Mouse (Mus musculus): ENCODE measurements around the gene Osbpl3. TPM values are rescaled to one million over a fixed set of nuclear protein-coding genes. Genes with fewer than 3 reads are reported as not detected.

Osbpl3 gene
- polyA plus RNA-seq, 1 experiment from 2014 or later: 16.7 TPM

GRCm38 (mm10) chr6:50486035-50486902 is 30.3 kb upstream of the Osbpl3 start:
- Histone ChIP-seq H3K9me3 (ENCODE audit: control insufficient read depth, low read depth, low read length) (no peaks in the 10 kb centered on the region), H3K9ac (replicated peaks; ENCODE audit: low read depth, low read length) (no peak overlapping the region), H3K4me1 (ENCODE audit: control insufficient read depth, insufficient read depth, low read length) (no peaks in the 10 kb centered on the region), H3K4me3 (ENCODE audit: low read depth, low read length) (no peak overlapping the region), H3K27ac (ENCODE audit: low read length) (no peak overlapping the region), H3K4me2 (replicated peaks; ENCODE audit: low read depth, low read length) (no peak overlapping the region), H3K27me3 (ENCODE audit: control insufficient read depth, insufficient read depth, low read length) (no peaks in the 10 kb centered on the region), H3K36me3 (ENCODE audit: control insufficient read depth, insufficient read depth, low read length) (no peaks in the 10 kb centered on the region)
- 75% methylated on average over 11 of the region's 11 CpGs for WGBS
- no peak for ATAC-seq (ENCODE audit: insufficient number of reproducible peaks, insufficient read depth, low FRiP score, low read depth)

- 80% methylated on average over 3 of the region's 3 CpGs for WGBS
- ATAC-seq (ENCODE audit: insufficient number of reproducible peaks, insufficient read depth, low FRiP score, low read depth): no peak
- no peaks in the 10 kb centered on the region for H3K27me3 ChIP-seq (ENCODE audit: control insufficient read depth, insufficient read depth, low read length)
Measured at GRCm38 (mm10) chr6:50483426-50483825, 27.4 kb upstream of the Osbpl3 start.

GRCm38 (mm10) chr6:50481460-50481859 is 25.5 kb upstream of the Osbpl3 start:
- H3K9ac ChIP-seq (replicated peaks; ENCODE audit: low read depth, low read length): no peak overlapping the region
- no peaks in the 10 kb centered on the region for H3K4me1 ChIP-seq (ENCODE audit: control insufficient read depth, insufficient read depth, low read length)
- no peak for ATAC-seq (ENCODE audit: insufficient number of reproducible peaks, insufficient read depth, low FRiP score, low read depth)
- no peak overlapping the region for H3K4me2 ChIP-seq (replicated peaks; ENCODE audit: low read depth, low read length)
- H3K9me3 ChIP-seq (ENCODE audit: control insufficient read depth, low read depth, low read length): no peaks in the 10 kb centered on the region
- H3K27me3 ChIP-seq (ENCODE audit: control insufficient read depth, insufficient read depth, low read length): no peaks in the 10 kb centered on the region
- no peak overlapping the region for H3K4me3 ChIP-seq (ENCODE audit: low read depth, low read length)
- no peak overlapping the region for H3K27ac ChIP-seq (ENCODE audit: low read length)
- no peaks in the 10 kb centered on the region for H3K36me3 ChIP-seq (ENCODE audit: control insufficient read depth, insufficient read depth, low read length)
- WGBS: 82% methylated on average over 5 of the region's 5 CpGs

More at GRCm38 (mm10) chr6:50483426-50483825, 27.4 kb upstream of the Osbpl3 start:
- Histone ChIP-seq H3K27ac (ENCODE audit: low read length) (no peak overlapping the region), H3K4me2 (replicated peaks; ENCODE audit: low read depth, low read length) (no peak overlapping the region), H3K9me3 (ENCODE audit: control insufficient read depth, low read depth, low read length) (no peaks in the 10 kb centered on the region), H3K4me1 (ENCODE audit: control insufficient read depth, insufficient read depth, low read length) (no peaks in the 10 kb centered on the region), H3K36me3 (ENCODE audit: control insufficient read depth, insufficient read depth, low read length) (no peaks in the 10 kb centered on the region), H3K9ac (replicated peaks; ENCODE audit: low read depth, low read length) (no peak overlapping the region), H3K4me3 (ENCODE audit: low read depth, low read length) (no peak overlapping the region)

- Histone ChIP-seq H3K27ac (ENCODE audit: low read length) (no peak overlapping the region), H3K4me3 (ENCODE audit: low read depth, low read length) (no peak overlapping the region), H3K27me3 (ENCODE audit: control insufficient read depth, insufficient read depth, low read length) (no peaks in the 10 kb centered on the region), H3K9me3 (ENCODE audit: control insufficient read depth, low read depth, low read length) (no peaks in the 10 kb centered on the region), H3K36me3 (ENCODE audit: control insufficient read depth, insufficient read depth, low read length) (no peaks in the 10 kb centered on the region), H3K4me2 (replicated peaks; ENCODE audit: low read depth, low read length) (no peak overlapping the region), H3K9ac (replicated peaks; ENCODE audit: low read depth, low read length) (no peak overlapping the region), H3K4me1 (ENCODE audit: control insufficient read depth, insufficient read depth, low read length) (no peaks in the 10 kb centered on the region)
- WGBS: 74% methylated on average over 3 of the region's 3 CpGs
- no peak for ATAC-seq (ENCODE audit: insufficient number of reproducible peaks, insufficient read depth, low FRiP score, low read depth)
Measured at GRCm38 (mm10) chr6:50466451-50466850, 10.4 kb upstream of the Osbpl3 start.

GRCm38 (mm10) chr6:50464690-50465485 is 8.9 kb upstream of the Osbpl3 start:
- H3K9me3 ChIP-seq (ENCODE audit: control insufficient read depth, low read depth, low read length): no peaks in the 10 kb centered on the region
- no peaks in the 10 kb centered on the region for H3K4me1 ChIP-seq (ENCODE audit: control insufficient read depth, insufficient read depth, low read length)
- H3K27ac ChIP-seq (ENCODE audit: low read length): no peak overlapping the region
- no peak overlapping the region for H3K9ac ChIP-seq (replicated peaks; ENCODE audit: low read depth, low read length)
- WGBS: 79% methylated on average over 9 of the region's 9 CpGs
- H3K36me3 ChIP-seq (ENCODE audit: control insufficient read depth, insufficient read depth, low read length): no peaks in the 10 kb centered on the region
- H3K4me2 ChIP-seq (replicated peaks; ENCODE audit: low read depth, low read length): no peak overlapping the region
- ATAC-seq (ENCODE audit: insufficient number of reproducible peaks, insufficient read depth, low FRiP score, low read depth): no peak
- no peaks in the 10 kb centered on the region for H3K27me3 ChIP-seq (ENCODE audit: control insufficient read depth, insufficient read depth, low read length)
- no peak overlapping the region for H3K4me3 ChIP-seq (ENCODE audit: low read depth, low read length)

GRCm38 (mm10) chr6:50462026-50462425 is 6.0 kb upstream of the Osbpl3 start:
- no peak for ATAC-seq (ENCODE audit: insufficient number of reproducible peaks, insufficient read depth, low FRiP score, low read depth)
- no peaks in the 10 kb centered on the region for H3K36me3 ChIP-seq (ENCODE audit: control insufficient read depth, insufficient read depth, low read length)
- H3K27me3 ChIP-seq (ENCODE audit: control insufficient read depth, insufficient read depth, low read length): no peaks in the 10 kb centered on the region
- H3K9me3 ChIP-seq (ENCODE audit: control insufficient read depth, low read depth, low read length): no peaks in the 10 kb centered on the region
- no peak overlapping the region for H3K27ac ChIP-seq (ENCODE audit: low read length)
- no peak overlapping the region for H3K4me2 ChIP-seq (replicated peaks; ENCODE audit: low read depth, low read length)
- no peak overlapping the region for H3K4me3 ChIP-seq (ENCODE audit: low read depth, low read length)
- no peaks in the 10 kb centered on the region for H3K4me1 ChIP-seq (ENCODE audit: control insufficient read depth, insufficient read depth, low read length)
- WGBS: 54% methylated on average over 4 of the region's 4 CpGs
- H3K9ac ChIP-seq (replicated peaks; ENCODE audit: low read depth, low read length): no peak overlapping the region

GRCm38 (mm10) chr6:50461585-50461984 is 5.6 kb upstream of the Osbpl3 start:
- ATAC-seq (ENCODE audit: insufficient number of reproducible peaks, insufficient read depth, low FRiP score, low read depth): no peak
- H3K27me3 ChIP-seq (ENCODE audit: control insufficient read depth, insufficient read depth, low read length): no peaks in the 10 kb centered on the region
- no peaks in the 10 kb centered on the region for H3K9me3 ChIP-seq (ENCODE audit: control insufficient read depth, low read depth, low read length)
- H3K9ac ChIP-seq (replicated peaks; ENCODE audit: low read depth, low read length): no peak overlapping the region
- no peak overlapping the region for H3K4me3 ChIP-seq (ENCODE audit: low read depth, low read length)
- WGBS: 65% methylated on average over 3 of the region's 3 CpGs
- H3K36me3 ChIP-seq (ENCODE audit: control insufficient read depth, insufficient read depth, low read length): no peaks in the 10 kb centered on the region
- H3K4me2 ChIP-seq (replicated peaks; ENCODE audit: low read depth, low read length): no peak overlapping the region
- no peak overlapping the region for H3K27ac ChIP-seq (ENCODE audit: low read length)
- H3K4me1 ChIP-seq (ENCODE audit: control insufficient read depth, insufficient read depth, low read length): peaks cover under 1% of the 10 kb centered on the region; the same call in 1 of the 2 replicates

GRCm38 (mm10) chr6:50460646-50461045 is 4.6 kb upstream of the Osbpl3 start:
- no peaks in the 10 kb centered on the region for H3K9me3 ChIP-seq (ENCODE audit: control insufficient read depth, low read depth, low read length)
- no peak overlapping the region for H3K4me3 ChIP-seq (ENCODE audit: low read depth, low read length)
- no peak overlapping the region for H3K27ac ChIP-seq (ENCODE audit: low read length)
- peaks cover 3% of the 10 kb centered on the region; the same call in 1 of the 2 replicates for H3K4me1 ChIP-seq (ENCODE audit: control insufficient read depth, insufficient read depth, low read length)
- H3K36me3 ChIP-seq (ENCODE audit: control insufficient read depth, insufficient read depth, low read length): no peaks in the 10 kb centered on the region
- no peak overlapping the region for H3K4me2 ChIP-seq (replicated peaks; ENCODE audit: low read depth, low read length)
- H3K27me3 ChIP-seq (ENCODE audit: control insufficient read depth, insufficient read depth, low read length): no peaks in the 10 kb centered on the region
- no peak overlapping the region for H3K9ac ChIP-seq (replicated peaks; ENCODE audit: low read depth, low read length)
- no peak for ATAC-seq (ENCODE audit: insufficient number of reproducible peaks, insufficient read depth, low FRiP score, low read depth)
- 85% methylated on average over 5 of the region's 5 CpGs for WGBS

All from stomach, embryonic 14.5 days (tissue).